Mouse (Mus musculus) CH12.LX (cell line): ENCODE data around the gene Gnb1. TPM values are rescaled to one million over a fixed set of nuclear protein-coding genes. Genes with fewer than 3 reads are reported as not detected.
A peak's percentile ranks its signal among the peaks of the same experiment; 100 is the strongest.

Experiments
- DNase-seq: peaks from one replicate; pipeline ENCODE4 v3.0.0-alpha.2; 2013; ENCODE audit errors: extremely low read depth
- H3K27ac ChIP-seq: 2 replicates; pipeline ENCODE4 v1.5.1; 2012; ENCODE audit warnings: low read depth, mild to moderate bottlenecking, control low read depth, moderate library complexity; ENCODE audit not compliant: insufficient read depth
- H3K27me3 ChIP-seq: replicated peaks from 2 replicates; pipeline ENCODE3; 2012; ENCODE audit warnings: inconsistent platforms
- H3K36me3 ChIP-seq, 2 experiments: replicated peaks in 1 of 2; 2 replicates each; pipeline versions ENCODE3 to v1.6.1; 2012; ENCODE audit warnings: inconsistent platforms in 1 of 2, low read length in 1 of 2, mild to moderate bottlenecking in 1 of 2, mixed read lengths in 1 of 2, moderate library complexity in 1 of 2; ENCODE audit not compliant: control insufficient read depth in 1 of 2, insufficient read depth in 1 of 2
- H3K4me1 ChIP-seq, 2 experiments: 2 replicates each; pipeline ENCODE4 v1.6.1; 2012; ENCODE audit warnings: inconsistent platforms in 1 of 2, moderate library complexity in 1 of 2; ENCODE audit not compliant: insufficient read depth in 2 of 2, control insufficient read depth in 1 of 2
- H3K4me2 ChIP-seq: 2 replicates; pipeline ENCODE4 v1.6.1; 2012; ENCODE audit warnings: low read depth, mild to moderate bottlenecking, control low read depth; ENCODE audit not compliant: poor library complexity, insufficient read depth, severe bottlenecking
- H3K4me3 ChIP-seq, 3 experiments: fragments of 150-350 bp in 1 of 3; sonication (generic) in 1 of 3; replicated peaks in 1 of 3; 2 replicates each; pipeline versions ENCODE3 to v1.5.1; 2011 to 2012; ENCODE audit warnings: low read depth in 2 of 3, low read length in 2 of 3, mild to moderate bottlenecking in 2 of 3, moderate library complexity in 2 of 3, control low read depth in 1 of 3, improper control_type of control experiment in 1 of 3, inconsistent platforms in 1 of 3, mixed read lengths in 1 of 3; ENCODE audit not compliant: poor library complexity in 1 of 3
- H3K79me2 ChIP-seq: replicated peaks from 2 replicates; pipeline ENCODE4 v1.6.1; 2012; ENCODE audit warnings: mild to moderate bottlenecking, moderate library complexity; ENCODE audit not compliant: control insufficient read depth, poor library complexity, insufficient read depth, severe bottlenecking; ENCODE audit errors: extremely low read depth
- H3K9ac ChIP-seq: 2 replicates; pipeline ENCODE4 v1.6.1; 2012; ENCODE audit warnings: low read depth, mild to moderate bottlenecking, control low read depth, moderate library complexity; ENCODE audit not compliant: insufficient read depth
- H3K9me3 ChIP-seq: replicated peaks from 2 replicates; pipeline ENCODE3; 2012; ENCODE audit warnings: low read length, inconsistent platforms, mixed read lengths
- BHLHE40 ChIP-seq: IDR thresholded peaks from 2 replicates; pipeline ENCODE4 v1.6.1; 2011; ENCODE audit warnings: mild to moderate bottlenecking, low read depth, low read length, improper control_type of control experiment
- CHD1 ChIP-seq: IDR thresholded peaks from 2 replicates; pipeline ENCODE4 v1.6.1; 2012; ENCODE audit warnings: low read depth, low read length, improper control_type of control experiment, inconsistent platforms
- CHD2 ChIP-seq: IDR thresholded peaks from 2 replicates; pipeline ENCODE4 v1.6.1; 2011; ENCODE audit warnings: low read length, improper control_type of control experiment
- CTCF ChIP-seq, 2 experiments: IDR thresholded peaks in 1 of 2; conservative IDR thresholded peaks in 1 of 2; 2 replicates each; pipeline ENCODE4 v1.5.1; 2011 to 2012; ENCODE audit warnings: low read depth in 2 of 2, low read length in 2 of 2, improper control_type of control experiment in 1 of 2, inconsistent platforms in 1 of 2, mild to moderate bottlenecking in 1 of 2, moderate library complexity in 1 of 2
- E2F4 ChIP-seq: IDR thresholded peaks from 2 replicates; pipeline ENCODE4 v1.6.1; 2011; ENCODE audit warnings: low read depth, low read length, improper control_type of control experiment; ENCODE audit not compliant: insufficient replicate concordance
- ELF1 ChIP-seq: IDR thresholded peaks from 2 replicates; pipeline ENCODE4 v1.6.1; 2014; ENCODE audit warnings: low read depth, mild to moderate bottlenecking, inconsistent platforms, low read length, improper control_type of control experiment
- EP300 ChIP-seq: IDR thresholded peaks from 2 replicates; pipeline ENCODE4 v1.6.1; 2011; ENCODE audit warnings: low read length, improper control_type of control experiment
- ETS1 ChIP-seq: conservative IDR thresholded peaks from 2 replicates; pipeline ENCODE4 v1.6.1; 2012; ENCODE audit warnings: low read depth, mild to moderate bottlenecking, inconsistent platforms, low read length, improper control_type of control experiment, moderate library complexity
- GABPA ChIP-seq: IDR thresholded peaks from 2 replicates; pipeline ENCODE4 v1.6.1; 2012; ENCODE audit warnings: low read depth, low read length, improper control_type of control experiment, inconsistent platforms; ENCODE audit not compliant: insufficient replicate concordance
- HCFC1 ChIP-seq: IDR thresholded peaks from 2 replicates; pipeline ENCODE4 v1.6.1; 2012; ENCODE audit warnings: low read depth, mild to moderate bottlenecking, inconsistent platforms, low read length, improper control_type of control experiment
- IRF4 ChIP-seq: IDR thresholded peaks from 2 replicates; pipeline ENCODE4 v1.6.1; 2014; ENCODE audit warnings: low read depth, mild to moderate bottlenecking, inconsistent platforms, low read length, improper control_type of control experiment
- JUN ChIP-seq: IDR thresholded peaks from 2 replicates; pipeline ENCODE4 v1.6.1; 2011; ENCODE audit warnings: low read depth, mild to moderate bottlenecking, low read length, improper control_type of control experiment, moderate library complexity; ENCODE audit not compliant: insufficient read depth
- JUND ChIP-seq: conservative IDR thresholded peaks from 2 replicates; pipeline ENCODE4 v1.6.1; 2011; ENCODE audit warnings: low read depth, low read length, improper control_type of control experiment
- KAT2A ChIP-seq: IDR thresholded peaks from 2 replicates; pipeline ENCODE4 v1.6.1; 2012; ENCODE audit warnings: low read length, improper control_type of control experiment, inconsistent platforms; ENCODE audit not compliant: insufficient replicate concordance
- MAFK ChIP-seq: IDR thresholded peaks from 2 replicates; pipeline ENCODE4 v1.6.1; 2011; ENCODE audit warnings: low read length, improper control_type of control experiment; ENCODE audit not compliant: insufficient replicate concordance
- MAX ChIP-seq: IDR thresholded peaks from 2 replicates; pipeline ENCODE4 v1.6.1; 2011; ENCODE audit warnings: low read length, improper control_type of control experiment
- MAZ ChIP-seq: IDR thresholded peaks from 2 replicates; pipeline ENCODE4 v1.6.1; 2012; ENCODE audit warnings: low read depth, mild to moderate bottlenecking, inconsistent platforms, low read length, improper control_type of control experiment, moderate library complexity
- MEF2A ChIP-seq: IDR thresholded peaks from 2 replicates; pipeline ENCODE4 v1.6.1; 2014; ENCODE audit warnings: low read depth, mild to moderate bottlenecking, inconsistent platforms, low read length, improper control_type of control experiment, borderline replicate concordance
- MXI1 ChIP-seq: IDR thresholded peaks from 2 replicates; pipeline ENCODE4 v1.6.1; 2011; ENCODE audit warnings: mild to moderate bottlenecking, low read depth, low read length, improper control_type of control experiment
- MYC ChIP-seq: IDR thresholded peaks from 2 replicates; pipeline ENCODE4 v1.6.1; 2011; ENCODE audit warnings: low read depth, mild to moderate bottlenecking, improper control_type of control experiment, low read length
- NELFE ChIP-seq: IDR thresholded peaks from 2 replicates; pipeline ENCODE4 v1.6.1; 2011; ENCODE audit warnings: low read depth, low read length, improper control_type of control experiment
- NRF1 ChIP-seq: IDR thresholded peaks from 2 replicates; pipeline ENCODE4 v1.6.1; 2014; ENCODE audit warnings: low read depth, mild to moderate bottlenecking, inconsistent platforms, low read length, improper control_type of control experiment, moderate library complexity
- PAX5 ChIP-seq: IDR thresholded peaks from 2 replicates; pipeline ENCODE4 v1.6.1; 2012; ENCODE audit warnings: low read length, inconsistent platforms, mixed read lengths
- POLR2A ChIP-seq: IDR thresholded peaks from 2 replicates; pipeline ENCODE4 v1.6.1; 2011; ENCODE audit warnings: low read depth, mild to moderate bottlenecking, improper control_type of control experiment, low read length
- POLR2AphosphoS2 ChIP-seq: IDR thresholded peaks from 2 replicates; pipeline ENCODE4 v1.6.1; 2011; ENCODE audit warnings: low read depth, low read length, improper control_type of control experiment
- RAD21 ChIP-seq: IDR thresholded peaks from 2 replicates; pipeline ENCODE4 v1.6.1; 2011; ENCODE audit warnings: low read depth, mild to moderate bottlenecking, low read length, improper control_type of control experiment, moderate library complexity
- RCOR1 ChIP-seq: conservative IDR thresholded peaks from 2 replicates; pipeline ENCODE4 v1.6.1; 2012; ENCODE audit warnings: low read depth, mild to moderate bottlenecking, inconsistent platforms, low read length, improper control_type of control experiment
- SIN3A ChIP-seq: IDR thresholded peaks from 2 replicates; pipeline ENCODE4 v1.6.1; 2012; ENCODE audit warnings: low read length, improper control_type of control experiment, inconsistent platforms
- SMC3 ChIP-seq: IDR thresholded peaks from 2 replicates; pipeline ENCODE4 v1.6.1; 2011; ENCODE audit warnings: low read depth, low read length, improper control_type of control experiment
- TBP ChIP-seq: conservative IDR thresholded peaks from 2 replicates; pipeline ENCODE4 v1.6.1; 2011; ENCODE audit warnings: low read depth, low read length, improper control_type of control experiment
- TCF12 ChIP-seq: IDR thresholded peaks from 2 replicates; pipeline ENCODE4 v1.6.1; 2014; ENCODE audit warnings: low read depth, mild to moderate bottlenecking, inconsistent platforms, low read length, improper control_type of control experiment
- UBTF ChIP-seq: IDR thresholded peaks from 2 replicates; pipeline ENCODE4 v1.6.1; 2012; ENCODE audit warnings: low read depth, mild to moderate bottlenecking, inconsistent platforms, low read length, improper control_type of control experiment, moderate library complexity
- USF1 ChIP-seq: IDR thresholded peaks from 2 replicates; pipeline ENCODE4 v1.6.1; 2014; ENCODE audit warnings: low read depth, mild to moderate bottlenecking, inconsistent platforms, low read length, improper control_type of control experiment
- USF2 ChIP-seq: conservative IDR thresholded peaks from 2 replicates; pipeline ENCODE4 v1.6.1; 2011; ENCODE audit warnings: low read depth, low read length, improper control_type of control experiment
- ZC3H11A ChIP-seq: IDR thresholded peaks from 2 replicates; pipeline ENCODE4 v1.6.1; 2012; ENCODE audit warnings: low read depth, mild to moderate bottlenecking, inconsistent platforms, low read length, improper control_type of control experiment
- ZKSCAN1 ChIP-seq: IDR thresholded peaks from 2 replicates; pipeline ENCODE4 v1.6.1; 2012; ENCODE audit warnings: low read depth, inconsistent platforms, low read length, improper control_type of control experiment, borderline replicate concordance
- ZMIZ1 ChIP-seq: IDR thresholded peaks from 2 replicates; pipeline ENCODE4 v1.6.1; 2012; ENCODE audit warnings: low read depth, mild to moderate bottlenecking, inconsistent platforms, low read length, improper control_type of control experiment
- ZNF384 ChIP-seq: IDR thresholded peaks from 2 replicates; pipeline ENCODE4 v1.6.1; 2012; ENCODE audit warnings: low read depth, low read length, improper control_type of control experiment, inconsistent platforms
- dilution Hi-C: fragments of 300-500 bp; cut with MboI; formaldehyde crosslinking; loops from 2 replicates; pipeline ENCODE4 v1.14.3; 2020; ENCODE audit warnings: low sequenced_read_pairs; ENCODE audit not compliant: extremely low pct_unique_long_range_greater_than_20kb, extremely low pct_ligation_motif_present
- in situ Hi-C: fragments of 300-500 bp; cut with MboI; formaldehyde crosslinking; loops from 3 replicates; pipeline ENCODE4 v1.14.3; 2019; ENCODE audit warnings: low sequenced_read_pairs, low pct_ligation_motif_present, low pct_unique_long_range_greater_than_20kb, mixed read lengths
- polyA plus RNA-seq: library from polyadenylated mRNA; unstranded; fragments of >175 nt; gene quantifications from 2 replicates; pipeline ENCODE4 v1.2.1, GENCODE M21; 2012; ENCODE audit warnings: low read depth; ENCODE audit not compliant: insufficient read length
- total RNA-seq, 2 experiments: library from RNA; depleted of rRNA; stranded (reverse); fragments of 300-350 nt in 1 of 2; fragments of >200 nt in 1 of 2; gene quantifications; 2 replicates each; pipeline ENCODE4 v1.2.3; 2012 to 2014

The Gnb1 gene
- total and polyA plus RNA-seq, 3 experiments: 88.0 to 407 (median 134) TPM

- Histone ChIP-seq H3K79me2 (peaks cover 87% of the 10 kb centered on the region), H3K27me3 (no peaks in the 10 kb centered on the region), H3K9ac (no peak overlapping the region), H3K4me3 (no peak overlapping the region), H3K27ac (no peak overlapping the region), H3K4me2 (0 out of 2 replicates have a peak overlapping the region, but pooled peaks have one; percentile 24), H3K4me1 (peaks cover 13 to 68% of the 10 kb centered on the region in 2 experiments), H3K9me3 (no peaks in the 10 kb centered on the region), H3K36me3 (peaks cover 0 to 41% of the 10 kb centered on the region in 2 experiments)
- peak; percentile 65 for DNase-seq
- TF ChIP-seq MAX (no peak), JUN (no peak), UBTF (no peak), CHD1 (no peak), RAD21 (peak; percentile 84), ZC3H11A (peak; percentile 7; the same call in 1 of the 2 replicates), BHLHE40 (no peak), E2F4 (no peak), IRF4 (peak; percentile 57; the same call in 1 of the 2 replicates), HCFC1 (no peak), USF1 (no peak), EP300 (peak; percentile 28; the same call in 1 of the 2 replicates), POLR2A (no peak), ELF1 (peak; percentile 53; the same call in 1 of the 2 replicates), ETS1 (no peak), KAT2A (no peak), NRF1 (no peak), USF2 (no peak), RCOR1 (no peak), TBP (no peak), MAZ (peak; percentile 62; the same call in 1 of the 2 replicates), MAFK (no peak), MXI1 (no peak), ZKSCAN1 (no peak), ZMIZ1 (no peak), POLR2AphosphoS2 (no peak), GABPA (no peak), MYC (no peak), CHD2 (no peak), JUND (peak; percentile 48; the same call in 1 of the 2 replicates), PAX5 (no peak), MEF2A (no peak), SMC3 (peak; percentile 81), TCF12 (no peak), CTCF (conservative IDR thresholded peaks at IDR 0.05 in 1 of 2, IDR thresholded peaks at IDR 0.05 in 1 of 2; ENCODE audit: low read depth in 2 of 2, low read length in 2 of 2) (peak; percentile 59 to 84), SIN3A (0 out of 2 replicates have a peak, but pooled peaks have one; percentile 21), ZNF384 (peak; percentile 26), NELFE (no peak)
- dilution Hi-C loops (no loop called here), in situ Hi-C loops (loop anchor here (5.0 to 10.0 kb wide), 2 partner anchors 53 to 86 kb away; no protein-coding TSS in a partner anchor)
Measured at GRCm38 (mm10) chr4:155568170-155568569, 77.0 kb downstream of the Gnb1 start.
